Mouse (Mus musculus) adrenal gland, adult 2 months (tissue): ENCODE results near the gene Wdfy2. TPM values are rescaled to one million over a fixed set of nuclear protein-coding genes. Genes with fewer than 3 reads are reported as not detected.

Source experiments
- DNase-seq: peaks from one replicate; pipeline ENCODE4 v3.0.0; 2021
- polyA plus RNA-seq: library from polyadenylated mRNA; depleted of rRNA; stranded (reverse); fragments of >200 nt; gene quantifications from 2 replicates; pipeline ENCODE4 v1.2.3, GENCODE M21; 2012
- total RNA-seq, 2 experiments: library from RNA; stranded (reverse); gene quantifications; 2 replicates each; pipeline ENCODE4 v1.2.3; 2021

Wdfy2 gene
- total and polyA plus RNA-seq, 3 experiments: 14.0 to 31.9 (median 29.5) TPM

DNA sequence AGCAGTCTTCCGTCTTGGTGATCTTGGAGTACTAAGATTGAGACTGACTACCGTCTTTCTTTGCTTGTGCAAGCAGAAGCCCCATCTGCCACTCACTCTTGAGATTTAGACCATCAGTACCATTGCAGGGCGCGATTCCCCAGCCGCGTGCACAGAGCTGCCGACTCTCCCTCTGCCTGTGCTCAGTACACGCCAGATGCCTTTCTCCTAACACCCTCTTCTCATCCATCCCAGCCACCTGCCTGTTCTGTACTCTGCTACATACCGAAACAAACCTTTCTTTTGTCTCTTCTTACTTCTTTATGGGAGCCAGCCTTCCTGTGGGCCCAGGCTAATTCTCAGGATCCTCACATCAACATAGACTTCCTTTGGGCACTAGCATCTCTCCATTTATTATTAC lies 97.9 kb downstream of the Wdfy2 start:
- DNase-seq: no peak

DNA sequence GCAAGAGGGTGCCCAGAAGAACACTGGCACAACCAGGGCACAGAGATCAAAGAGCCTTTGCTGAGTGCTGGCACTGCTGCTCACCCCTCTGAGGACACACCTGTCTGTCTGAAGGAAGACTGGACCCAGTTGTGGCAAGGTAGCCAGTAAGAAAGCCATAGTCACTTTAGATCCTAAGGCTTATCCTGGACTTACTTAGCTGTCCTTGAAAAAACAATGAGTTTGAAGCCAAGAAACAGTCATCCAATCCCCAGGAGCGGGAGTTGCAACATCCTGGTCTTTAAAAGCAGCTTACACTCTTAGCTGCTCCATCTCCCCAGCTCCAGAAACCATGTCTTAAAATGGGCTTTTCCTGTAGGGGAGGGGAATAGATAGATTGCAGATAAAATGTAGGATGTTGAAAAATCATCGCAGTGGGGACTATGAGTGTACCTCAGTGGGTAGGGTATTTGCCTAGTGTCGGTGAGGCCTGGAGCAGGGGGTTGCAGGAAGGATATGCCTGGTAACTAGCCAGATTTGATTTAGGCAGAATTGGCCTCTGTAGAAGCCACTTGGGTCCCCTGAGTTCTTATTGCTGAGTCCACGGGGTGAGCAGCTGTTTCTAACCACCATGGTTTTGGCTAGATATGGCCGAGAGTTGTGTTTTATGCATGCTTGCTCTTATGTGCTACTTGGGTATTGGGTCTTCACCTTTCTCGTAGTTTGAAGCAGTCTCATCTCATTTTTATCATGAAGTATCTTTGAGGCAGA lies 99.3 kb downstream of the Wdfy2 start:
- peak; percentile 57 for DNase-seq

DNA sequence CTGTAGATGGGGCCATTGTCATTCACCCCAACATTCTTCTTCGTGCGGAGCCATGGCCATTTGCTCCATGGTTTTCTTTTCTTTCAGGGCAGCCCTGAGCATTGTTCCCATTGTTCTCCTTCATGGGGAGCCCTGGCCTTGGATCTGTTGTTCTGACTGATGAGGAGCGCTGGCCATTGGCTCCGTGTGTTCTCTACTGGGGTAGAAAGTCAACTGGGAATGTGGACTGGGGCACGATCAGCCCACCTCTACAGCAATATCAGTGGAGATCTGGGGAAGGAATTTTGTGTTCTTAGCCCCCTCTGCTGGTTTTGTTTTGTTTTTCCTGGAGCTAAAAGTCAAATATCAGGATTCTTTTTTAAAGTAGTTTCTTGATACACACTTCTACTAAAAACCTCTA lies 100.2 kb downstream of the Wdfy2 start:
- peak; percentile 62 for DNase-seq

DNA sequence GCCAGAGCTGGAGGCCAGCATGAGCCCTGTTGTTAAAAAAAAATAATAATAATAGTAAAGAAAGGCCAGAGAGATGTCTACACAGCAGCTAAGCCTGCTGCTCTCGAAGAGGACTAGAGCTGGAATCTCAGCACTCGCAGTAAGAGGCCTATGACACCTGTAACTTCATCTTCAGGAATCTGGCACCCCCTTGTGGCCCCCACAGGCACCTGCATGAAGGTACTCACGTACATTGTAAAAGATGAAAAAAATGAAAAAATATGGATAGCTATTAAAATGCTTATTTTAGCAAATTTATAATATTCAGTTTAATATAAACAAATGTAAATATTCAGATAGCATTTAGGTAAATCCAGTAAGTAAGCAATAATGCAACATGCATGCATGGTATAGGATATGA lies 102.0 kb downstream of the Wdfy2 start:
- no peak for DNase-seq

DNA sequence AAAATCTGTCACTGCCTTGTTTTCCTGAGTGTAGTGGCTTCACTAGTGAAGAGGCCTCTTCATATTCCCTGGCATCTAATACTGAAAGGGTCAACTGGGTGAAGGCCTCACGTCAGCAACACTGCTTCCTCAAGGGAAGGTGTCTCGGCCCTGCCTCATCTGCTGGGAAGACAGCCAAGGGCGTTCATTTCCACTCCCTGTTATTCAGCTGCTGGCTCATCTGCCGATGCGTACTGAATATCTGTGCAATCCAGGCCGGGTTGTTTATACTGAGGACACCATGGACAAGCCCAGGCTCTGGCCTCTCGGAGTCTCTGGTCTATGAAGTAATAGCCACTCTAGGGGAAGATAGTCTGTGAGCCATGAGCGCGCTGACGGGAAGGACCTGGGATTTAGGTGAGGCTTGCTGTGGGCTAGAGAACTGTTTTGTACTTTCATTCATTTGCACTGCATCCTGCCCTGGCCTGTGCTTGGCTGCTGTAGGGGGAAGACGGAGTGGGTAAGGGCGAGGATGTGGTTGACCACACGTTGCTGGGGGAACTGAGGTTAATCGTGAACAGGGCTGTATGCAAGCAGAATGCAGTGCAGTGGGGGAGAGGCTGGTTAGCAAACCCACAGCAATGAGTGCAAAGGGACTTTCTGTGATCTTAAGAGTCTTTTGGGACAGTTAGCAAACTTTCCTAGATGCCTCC lies 103.1 kb downstream of the Wdfy2 start:
- peak; percentile 92 for DNase-seq

DNA sequence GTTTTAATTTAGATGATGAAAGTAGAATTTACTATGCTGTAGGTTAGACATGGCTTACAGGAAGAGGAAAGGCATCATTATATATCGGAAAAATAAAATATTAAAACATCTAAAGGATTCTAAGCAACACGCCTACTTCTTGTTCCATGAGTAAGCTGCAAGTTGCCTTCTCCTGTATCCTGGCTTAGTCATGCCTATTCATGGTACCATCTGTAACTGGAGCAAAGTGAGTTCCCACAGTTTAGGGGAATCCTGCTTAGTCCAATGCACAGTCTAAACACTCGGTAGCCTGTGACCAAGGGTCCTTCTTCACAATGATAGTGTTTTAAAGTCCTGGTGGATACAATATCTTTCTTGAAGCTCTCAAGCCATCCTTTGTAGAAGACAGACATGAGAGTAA lies 109.3 kb downstream of the Wdfy2 start:
- DNase-seq: no peak

DNA sequence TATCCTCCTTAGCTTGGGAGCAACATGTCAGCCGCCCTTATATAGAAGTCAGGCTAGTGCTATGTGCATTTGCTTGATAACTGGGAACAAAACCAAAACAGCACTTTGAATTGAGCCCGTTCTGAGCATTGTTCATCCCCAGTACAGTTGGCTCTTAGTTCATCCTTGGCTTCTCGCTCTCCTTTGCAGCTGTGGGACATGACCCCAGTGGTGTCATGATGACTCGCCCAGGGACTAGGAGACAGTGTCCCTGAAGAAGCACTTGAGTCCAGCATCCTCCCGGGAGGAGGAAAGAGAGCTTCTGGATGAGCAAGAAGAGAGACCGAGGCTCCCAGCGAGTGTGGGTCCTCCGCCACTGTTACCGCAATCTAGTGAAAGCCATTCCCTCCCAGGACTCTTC lies 118.6 kb downstream of the Wdfy2 start:
- DNase-seq: no peak

DNA sequence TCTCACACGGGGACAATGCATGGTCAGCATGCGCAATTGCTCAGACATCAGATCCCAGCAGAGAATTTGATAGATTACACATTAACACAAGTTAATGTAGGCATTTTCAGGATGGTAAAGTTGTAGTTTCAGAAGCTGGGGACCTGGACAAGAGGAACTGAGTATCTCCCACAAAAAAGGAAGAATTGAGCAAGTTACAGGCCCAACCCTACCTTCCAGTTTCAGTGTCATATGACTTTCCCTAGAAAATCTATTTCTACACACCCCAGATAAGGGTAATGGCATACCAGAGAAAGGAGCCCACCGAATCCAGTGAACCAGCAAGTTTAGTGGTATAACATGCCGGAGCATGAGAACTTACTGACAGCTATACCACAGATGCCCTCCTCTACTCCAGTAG lies 126.2 kb downstream of the Wdfy2 start:
- no peak for DNase-seq

DNA sequence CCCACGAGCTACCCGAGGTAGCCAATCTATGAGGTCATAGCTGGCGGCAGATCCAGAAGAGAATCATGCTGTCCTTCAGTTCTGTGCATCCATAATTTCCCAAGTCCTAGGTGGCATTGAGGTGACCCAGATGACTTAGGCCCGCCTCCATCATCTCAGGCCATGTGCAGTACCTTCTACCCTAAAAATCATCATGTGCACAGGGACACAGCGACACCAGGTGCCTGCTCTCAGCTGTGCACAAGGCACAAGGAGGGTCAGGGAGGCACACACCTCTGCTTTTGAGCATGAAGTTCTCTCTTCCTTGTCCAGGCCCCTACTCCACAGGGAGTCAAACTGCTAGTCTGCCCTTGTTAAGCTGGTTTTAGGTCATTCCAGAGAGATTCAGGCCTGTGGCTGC lies 127.9 kb downstream of the Wdfy2 start:
- DNase-seq: peak; percentile 10

DNA sequence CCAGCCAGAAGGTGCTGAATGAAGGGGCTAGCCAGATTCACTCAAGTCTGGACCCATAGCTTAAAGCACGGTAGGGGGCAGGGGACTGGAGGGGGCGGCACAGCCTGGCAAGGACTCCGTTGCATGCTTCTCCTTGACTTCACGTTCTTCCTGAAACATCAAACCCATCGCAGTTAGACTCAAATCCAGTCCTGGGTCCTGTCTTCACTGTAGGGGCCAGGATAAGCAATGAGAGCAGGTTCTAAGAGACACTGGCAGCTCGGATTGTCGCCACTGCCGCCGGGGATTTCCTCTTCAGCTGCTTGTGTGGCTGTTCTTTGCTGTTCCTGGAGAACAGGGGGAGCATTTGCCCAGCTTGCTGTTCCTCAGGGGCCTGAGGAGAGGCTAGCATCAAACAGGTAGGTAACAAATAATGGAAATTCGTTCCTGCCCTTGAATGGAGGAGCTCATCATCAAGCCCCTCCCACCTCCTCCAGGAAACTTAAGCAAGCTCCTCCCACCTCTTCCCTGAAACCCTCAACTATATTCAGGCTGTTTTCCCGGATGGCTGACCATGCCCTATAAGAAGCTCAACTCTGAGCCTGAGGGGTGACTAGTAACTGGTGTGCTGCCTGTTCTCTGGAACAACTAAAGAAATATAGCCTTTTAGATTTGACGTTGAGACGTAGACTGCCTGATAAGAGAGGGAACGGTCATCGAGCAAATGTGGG lies 128.5 kb downstream of the Wdfy2 start:
- DNase-seq: peak; percentile 26

DNA sequence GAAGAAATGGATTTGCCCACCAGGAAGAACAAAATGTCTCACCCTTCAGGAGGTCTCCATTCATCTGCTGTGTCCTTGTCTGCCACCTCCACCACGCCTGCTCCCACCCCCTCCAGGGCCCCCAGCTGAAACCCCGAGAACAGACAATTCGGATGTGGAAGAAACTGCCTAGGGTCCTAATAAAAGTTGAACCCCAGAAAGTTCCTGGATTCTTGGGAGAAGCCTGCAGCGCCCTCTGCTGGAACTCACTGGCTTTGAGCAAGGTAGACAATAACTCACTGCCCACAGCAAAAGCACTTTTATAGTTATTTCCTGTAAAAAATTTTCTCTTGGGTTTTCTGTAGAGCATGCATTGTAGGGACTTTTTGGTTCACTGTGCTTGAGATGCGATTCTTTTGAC lies 137.6 kb downstream of the Wdfy2 start:
- peak; percentile 62 for DNase-seq

DNA sequence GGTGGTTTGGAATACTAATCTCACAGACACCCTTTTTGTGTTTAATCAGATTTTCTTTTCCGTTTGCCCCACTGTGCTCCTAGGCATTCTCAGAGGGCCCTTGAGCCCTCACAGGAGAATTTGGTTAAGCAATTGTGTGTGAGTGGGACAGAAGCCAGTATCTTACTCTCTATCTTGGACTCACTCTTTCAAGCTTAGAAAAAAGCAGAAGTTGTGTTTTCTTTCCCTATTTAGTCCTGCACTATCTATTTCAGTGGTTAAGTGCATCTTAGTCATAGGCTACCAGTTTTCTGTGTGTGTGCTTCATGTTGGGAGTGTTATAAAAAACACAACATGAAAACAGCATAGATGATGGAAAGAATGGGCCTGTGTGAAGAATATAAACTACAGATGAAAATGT lies 142.3 kb downstream of the Wdfy2 start:
- DNase-seq: no peak

DNA sequence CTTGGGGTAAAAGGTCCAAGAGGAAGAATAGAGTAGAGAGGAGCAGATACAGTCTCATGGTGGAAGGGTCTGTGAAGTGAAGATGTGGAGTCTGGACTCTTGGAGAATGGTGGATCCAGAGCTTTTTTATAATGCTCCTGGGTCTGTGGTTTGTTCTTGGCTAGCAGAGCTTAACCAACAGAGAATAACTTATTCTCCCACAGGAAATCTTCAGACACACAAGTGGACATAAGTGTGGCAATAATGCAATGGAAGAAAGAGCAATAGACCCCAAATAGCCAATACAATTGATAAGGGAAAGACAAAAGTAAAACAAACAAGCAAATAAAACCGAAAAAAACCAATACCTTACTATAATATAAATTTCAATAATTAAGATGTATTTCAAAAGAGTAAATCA lies 146.9 kb downstream of the Wdfy2 start, which contains the start of gene Defb48:
Defb48 (minus strand) TSS at position 101 of the 400 bp plus-strand sequence.
- no peak for DNase-seq

DNA sequence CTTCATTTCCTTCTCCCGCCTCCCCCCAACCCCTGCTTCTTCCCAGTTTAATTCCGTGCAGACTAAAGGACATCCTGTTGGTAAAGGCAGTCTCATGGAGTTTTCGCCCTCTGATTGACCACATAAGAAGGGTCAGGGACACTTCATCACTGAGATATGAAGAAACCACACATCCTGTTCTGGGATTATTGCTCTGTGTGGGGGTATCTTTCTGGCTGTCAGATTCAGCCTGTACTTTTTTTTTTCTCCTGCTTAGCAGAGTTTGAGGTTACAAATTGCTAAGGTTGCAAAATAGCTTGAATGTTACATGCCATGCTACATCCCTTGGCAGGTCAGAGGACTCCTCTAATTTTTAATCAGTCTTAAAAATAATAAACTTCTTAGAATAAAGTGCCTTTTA lies 153.8 kb downstream of the Wdfy2 start:
- DNase-seq: no peak

DNA sequence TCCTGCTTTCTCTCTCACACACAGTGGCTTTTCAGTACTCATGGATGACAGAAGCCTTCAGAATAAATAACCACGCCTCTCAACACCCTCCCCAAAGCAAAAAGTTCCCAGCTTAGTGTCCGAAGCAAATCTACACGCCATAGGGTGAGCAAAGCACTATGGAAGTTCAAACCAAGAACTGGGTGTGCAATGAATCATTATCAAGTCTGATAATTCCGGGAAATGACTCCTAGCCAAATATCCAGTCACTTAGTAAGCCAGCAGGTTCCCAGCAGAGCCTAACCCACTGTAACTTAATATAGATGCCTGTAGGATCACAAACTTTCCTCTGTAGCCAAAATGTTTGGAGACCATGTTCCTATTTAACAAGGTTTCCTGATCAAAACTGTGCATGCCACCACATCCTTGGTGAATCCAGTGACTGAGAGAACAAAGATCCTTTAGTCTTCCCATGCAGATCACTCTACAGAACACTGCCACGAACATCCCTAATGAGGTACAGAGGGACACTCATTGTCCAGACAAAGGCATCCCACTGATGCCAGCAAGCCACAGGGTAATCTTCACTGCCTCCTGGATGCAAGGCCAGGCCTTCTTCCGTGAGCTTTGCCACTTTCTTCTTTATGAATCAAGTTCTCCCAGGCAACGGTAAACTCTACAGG lies 154.5 kb downstream of the Wdfy2 start:
- no peak for DNase-seq

DNA sequence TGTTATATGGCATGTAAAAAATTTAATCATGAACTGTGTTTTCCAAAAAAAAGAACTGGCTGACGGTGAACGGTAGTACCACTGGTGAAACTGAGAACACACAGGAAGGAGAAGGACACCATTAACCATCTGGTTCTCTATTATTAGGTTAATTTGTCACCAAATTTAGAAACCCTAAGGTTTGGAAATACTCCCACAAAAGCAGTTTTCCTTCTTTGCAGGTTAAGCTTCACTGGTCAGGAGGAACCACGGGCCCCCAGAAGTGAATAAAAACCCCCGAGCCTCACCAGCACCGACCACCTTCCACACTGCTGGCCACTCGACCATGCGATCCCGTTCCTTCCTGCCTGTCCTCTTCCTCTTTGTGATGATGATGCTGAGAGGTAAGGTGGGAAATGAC lies 160.3 kb downstream of the Wdfy2 start, which contains the start of gene Defb47:
Defb47 (plus strand) TSS at position 301 of the 400 bp plus-strand sequence.
- DNase-seq: no peak

DNA sequence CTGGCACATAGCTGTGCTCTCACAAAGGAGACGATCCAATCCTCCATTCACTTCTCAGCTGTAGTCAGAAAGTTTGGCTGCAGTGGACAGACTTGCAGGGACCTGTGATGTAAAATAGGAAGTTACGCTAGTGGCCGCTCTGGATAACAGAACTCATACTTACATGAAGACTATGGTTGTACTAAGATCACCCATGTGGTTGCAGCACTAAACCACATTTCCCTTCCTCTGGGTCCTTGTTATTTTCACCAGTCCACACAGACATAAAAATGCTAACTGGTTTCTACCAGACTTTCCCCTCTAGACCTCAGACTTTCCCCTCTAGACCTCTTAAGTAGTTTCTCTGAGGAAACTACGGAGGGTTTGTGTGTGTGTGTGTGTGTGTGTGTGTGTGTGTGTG lies 161.5 kb downstream of the Wdfy2 start:
- no peak for DNase-seq

DNA sequence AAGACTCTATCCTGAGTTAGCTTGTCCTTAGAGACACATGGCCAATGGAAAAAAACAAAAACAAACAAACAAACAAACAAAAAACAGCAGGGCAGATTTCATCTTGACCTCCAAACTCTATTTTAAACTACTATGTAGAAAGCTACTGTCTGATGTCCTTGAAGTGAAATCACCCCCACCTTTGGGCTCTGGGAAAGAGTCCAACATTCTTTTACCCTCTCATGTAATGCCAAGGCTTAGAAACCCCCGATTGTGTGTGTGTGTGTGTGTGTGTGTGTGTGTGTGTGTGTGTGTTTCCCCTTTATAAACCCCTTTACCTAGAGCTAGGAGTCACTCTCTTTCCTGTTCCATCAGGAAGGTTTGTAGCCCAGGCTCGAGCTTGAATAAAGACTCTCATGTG lies 165.1 kb downstream of the Wdfy2 start:
- DNase-seq: peak; percentile 47
